Mouse (Mus musculus): ENCODE results near the gene Fam89b. TPM values are rescaled to one million over a fixed set of nuclear protein-coding genes. Genes with fewer than 3 reads are reported as not detected.

The Fam89b gene
- total RNA-seq, 2 experiments from 2014 or later = 24.1 to 29.4 TPM

GRCm38 (mm10) chr19:5739446-5739845, 10.0 kb upstream of the Fam89b start:
- DNase-seq = no peak

GRCm38 (mm10) chr19:5734325-5734724, 4.9 kb upstream of the Fam89b start:
- no peak for DNase-seq

GRCm38 (mm10) chr19:5731264-5731978, 2.0 kb upstream of the Fam89b start:
- peak; percentile 91 for DNase-seq

GRCm38 (mm10) chr19:5730314-5731186, 1.1 kb upstream of the Fam89b start:
- no peak for DNase-seq

- peak in 1 of 2 experiments; percentile 57 for DNase-seq
Observed at GRCm38 (mm10) chr19:5728631-5729443, 616 bp downstream of the Fam89b start.

GRCm38 (mm10) chr19:5727701-5728100, 1.8 kb downstream of the Fam89b start:
- peak; percentile 83 for DNase-seq

GRCm38 (mm10) chr19:5726961-5727578, 2.4 kb downstream of the Fam89b start:
- DNase-seq = no peak

- no peak for DNase-seq
Observed at GRCm38 (mm10) chr19:5725767-5726515, 3.5 kb downstream of the Fam89b start, which contains the start of gene Ehbp1l1. Gene Ehbp1l1, minus strand, starts transcription at chr19:5726317.

GRCm38 (mm10) chr19:5725029-5725707, 4.3 kb downstream of the Fam89b start:
- DNase-seq = no peak

GRCm38 (mm10) chr19:5724549-5724941, 4.9 kb downstream of the Fam89b start:
- no peak for DNase-seq

GRCm38 (mm10) chr19:5723934-5724548, 5.4 kb downstream of the Fam89b start:
- DNase-seq = no peak

- no peak for DNase-seq
Observed at GRCm38 (mm10) chr19:5722848-5723425, 6.5 kb downstream of the Fam89b start.

GRCm38 (mm10) chr19:5721233-5721632, 8.2 kb downstream of the Fam89b start:
- DNase-seq = no peak

- DNase-seq = no peak
Observed at GRCm38 (mm10) chr19:5716955-5717354, 12.5 kb downstream of the Fam89b start.

GRCm38 (mm10) chr19:5715793-5716688, 13.4 kb downstream of the Fam89b start:
- DNase-seq = peak; percentile 50 to 51

GRCm38 (mm10) chr19:5713730-5714129, 15.7 kb downstream of the Fam89b start:
- no peak for DNase-seq

GRCm38 (mm10) chr19:5713255-5713654, 16.2 kb downstream of the Fam89b start:
- DNase-seq = no peak

- no peak for DNase-seq
Observed at GRCm38 (mm10) chr19:5711907-5712460, 17.5 kb downstream of the Fam89b start.

- DNase-seq = no peak
Observed at GRCm38 (mm10) chr19:5711218-5711617, 18.2 kb downstream of the Fam89b start.
